Mouse (Mus musculus) cerebellum, postnatal 10 days (tissue): ENCODE results near the gene Serp2.
A peak's percentile ranks its signal among the peaks of the same experiment; 100 is the strongest.

Experiments used
- DNase-seq, 2 experiments: peaks; one replicate each; pipeline ENCODE4 v3.0.0; 2021; ENCODE audit warnings: mixed read lengths in 2 of 2

The Serp2 gene

DNA sequence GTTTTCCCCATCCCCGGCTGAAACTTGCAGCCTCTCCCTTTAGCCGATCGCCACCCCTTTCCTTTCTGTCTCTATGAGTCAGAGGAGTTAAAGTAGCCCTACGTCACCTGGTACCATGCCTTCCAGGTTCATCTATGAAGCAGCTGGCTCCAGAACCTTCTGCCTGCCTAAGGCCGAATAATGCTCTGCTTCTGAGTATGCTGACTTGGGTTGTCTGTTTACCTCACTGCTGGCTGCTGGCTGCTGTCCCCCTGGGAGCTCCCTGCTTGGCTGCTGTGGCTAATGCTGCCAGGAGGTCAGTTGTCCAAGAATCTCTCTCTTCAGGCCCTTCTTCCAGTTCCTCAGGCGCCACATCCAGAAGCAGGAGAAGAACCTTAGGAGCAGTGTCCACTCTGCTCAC, 30.2 kb downstream of the Serp2 start:
- no peak for DNase-seq

DNA sequence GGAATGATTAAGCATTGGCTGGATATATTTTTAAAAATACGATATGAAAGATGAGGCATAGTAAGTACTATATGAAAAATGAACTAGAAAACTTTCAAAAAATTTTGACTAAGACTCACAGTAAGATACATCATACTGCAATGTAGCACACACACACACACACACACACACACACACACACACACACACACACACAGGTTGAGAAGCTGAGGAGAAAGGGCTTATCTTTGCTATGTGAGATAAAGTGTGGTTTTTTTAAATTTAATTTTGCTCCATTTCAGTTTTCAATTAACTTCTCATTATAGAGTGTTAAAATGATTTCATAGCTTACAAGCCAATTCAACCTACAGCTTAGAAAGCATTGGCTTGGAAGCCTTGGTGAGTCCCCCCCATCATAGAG, 33.3 kb downstream of the Serp2 start:
- DNase-seq = no peak

DNA sequence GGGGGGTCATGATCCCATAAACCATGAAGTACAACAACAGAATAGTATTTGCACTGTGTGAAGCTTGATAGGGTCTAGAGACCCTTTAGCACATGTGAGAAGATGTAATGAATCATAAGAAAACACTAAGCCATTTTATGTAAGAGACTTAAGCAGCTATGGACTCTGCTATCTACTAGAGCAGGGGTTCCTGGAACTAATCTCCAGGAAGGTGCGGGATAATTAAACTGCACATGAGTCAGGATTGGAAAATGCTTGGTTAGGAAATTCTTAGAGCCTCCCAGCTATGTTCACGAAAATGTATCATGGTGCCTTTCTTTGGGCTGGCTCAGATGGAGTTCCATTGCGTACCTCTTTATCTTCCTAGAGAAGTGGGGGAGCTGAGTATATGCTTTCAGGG, 35.4 kb downstream of the Serp2 start:
- DNase-seq = no peak

DNA sequence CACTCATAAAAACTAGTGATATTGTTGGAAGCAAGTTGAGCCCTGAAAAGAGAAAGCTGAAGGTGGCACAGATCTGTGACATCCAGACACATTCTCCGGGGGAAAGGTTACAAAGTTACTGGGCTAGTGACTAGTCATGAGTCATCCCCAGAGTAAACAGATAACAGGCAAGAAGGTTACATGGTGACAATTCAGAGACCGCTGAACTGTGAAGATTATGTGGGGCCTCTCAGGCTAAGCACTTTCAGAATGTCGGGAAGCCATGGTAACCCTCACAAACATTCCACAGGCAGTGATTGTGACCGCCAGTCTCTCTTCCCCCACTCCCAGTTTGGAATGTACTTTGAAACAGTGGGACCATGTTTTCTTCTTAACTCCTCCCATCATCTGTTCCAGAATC, 36.1 kb downstream of the Serp2 start:
- DNase-seq = no peak

DNA sequence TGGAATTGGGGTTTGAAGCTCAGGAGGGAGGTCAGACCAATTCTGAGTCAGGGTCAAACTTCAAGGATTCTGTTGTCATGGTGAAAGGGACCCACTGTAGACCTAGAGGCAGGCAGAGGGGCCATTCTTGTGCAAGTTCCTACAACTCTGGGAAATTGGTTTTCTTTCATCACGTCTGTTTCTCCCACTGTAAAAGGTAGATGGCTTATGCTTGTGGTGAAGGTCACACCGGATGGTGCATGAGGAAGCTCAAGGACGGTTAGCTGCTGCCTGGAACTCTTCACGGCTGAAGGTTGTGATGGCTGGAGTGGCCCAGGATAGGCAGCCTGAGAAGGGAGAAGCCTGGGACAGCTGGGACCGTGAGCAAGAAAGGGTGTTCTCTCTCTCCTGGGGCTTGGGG, 38.5 kb downstream of the Serp2 start:
- no peak for DNase-seq

DNA sequence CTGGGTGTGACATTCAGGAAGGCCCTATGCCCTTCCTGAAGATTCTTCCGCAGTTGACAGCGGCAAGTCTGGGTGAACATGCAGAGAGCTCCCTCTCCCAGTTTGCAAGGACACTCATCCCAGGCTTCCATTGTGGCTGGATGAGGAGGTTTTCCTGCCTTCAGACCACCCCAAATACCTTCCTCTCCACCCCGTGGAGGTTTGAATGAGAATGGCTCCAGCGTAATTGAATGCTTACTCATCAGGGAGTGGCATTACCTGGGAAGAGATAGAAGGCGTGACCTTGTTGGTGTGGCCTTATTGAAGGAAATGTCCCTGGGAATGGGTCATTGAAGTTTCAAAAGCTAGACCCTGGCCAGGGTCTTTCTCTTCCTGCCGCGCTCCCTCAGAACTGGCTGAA, 41.1 kb downstream of the Serp2 start:
- DNase-seq = no peak

DNA sequence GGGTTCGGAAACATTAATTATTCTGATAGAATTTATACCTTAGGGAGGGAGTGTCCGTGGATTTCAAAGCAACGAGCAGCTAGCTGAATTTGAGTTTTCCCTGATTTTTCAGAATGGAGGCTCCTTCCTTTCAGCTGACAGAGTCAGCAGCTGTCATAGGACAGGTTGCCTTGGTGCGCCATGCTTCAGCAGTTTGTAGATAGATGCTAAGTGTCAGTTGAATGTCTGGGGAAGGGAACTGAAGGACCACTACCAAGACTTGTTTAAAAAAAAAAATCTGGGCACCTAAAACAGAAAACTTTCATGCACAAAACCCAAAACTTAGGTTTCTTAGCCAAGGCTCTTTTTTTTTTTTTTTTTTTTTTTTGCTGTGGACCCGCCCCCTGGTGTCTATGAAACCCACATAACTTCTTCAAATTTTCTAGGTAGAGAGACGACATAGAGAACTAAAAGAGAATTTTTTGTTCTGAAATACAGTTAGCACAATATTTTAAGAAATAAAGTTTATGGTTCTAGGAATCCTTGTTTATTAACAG, 42.6 kb downstream of the Serp2 start:
- DNase-seq = no peak

DNA sequence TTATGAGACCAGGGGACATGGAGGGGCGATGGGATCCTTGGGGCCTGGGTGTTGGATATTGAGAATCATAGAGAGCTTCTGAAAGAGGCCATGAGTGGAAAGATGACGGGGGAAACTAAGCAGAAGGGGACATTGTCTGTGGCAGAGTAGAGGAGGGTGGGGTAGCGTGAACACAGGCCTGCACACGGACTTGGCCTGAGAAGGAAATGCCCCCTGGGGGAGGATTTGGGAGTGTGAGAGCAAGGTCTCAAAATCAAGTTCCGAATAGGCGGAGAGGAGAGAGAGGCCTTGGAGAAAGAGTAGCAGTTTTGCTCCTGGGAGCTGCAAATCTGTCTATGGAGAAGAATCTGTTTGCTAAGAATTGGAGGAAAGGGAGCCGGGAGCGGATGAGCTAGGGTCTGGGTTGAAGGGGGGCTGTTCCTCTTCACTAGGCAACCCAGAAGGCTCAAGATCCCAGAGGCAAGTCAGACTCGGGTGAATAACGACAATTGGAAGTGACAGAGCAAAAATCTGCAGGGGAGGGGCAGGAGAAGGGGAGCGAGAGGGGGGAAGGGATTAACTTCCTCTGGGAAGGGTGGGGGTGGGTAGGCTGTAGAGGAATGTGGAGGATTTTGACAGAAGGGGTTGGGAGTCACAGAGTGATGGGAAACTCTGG, 43.2 kb downstream of the Serp2 start:
- DNase-seq = peak; percentile 68 to 79

DNA sequence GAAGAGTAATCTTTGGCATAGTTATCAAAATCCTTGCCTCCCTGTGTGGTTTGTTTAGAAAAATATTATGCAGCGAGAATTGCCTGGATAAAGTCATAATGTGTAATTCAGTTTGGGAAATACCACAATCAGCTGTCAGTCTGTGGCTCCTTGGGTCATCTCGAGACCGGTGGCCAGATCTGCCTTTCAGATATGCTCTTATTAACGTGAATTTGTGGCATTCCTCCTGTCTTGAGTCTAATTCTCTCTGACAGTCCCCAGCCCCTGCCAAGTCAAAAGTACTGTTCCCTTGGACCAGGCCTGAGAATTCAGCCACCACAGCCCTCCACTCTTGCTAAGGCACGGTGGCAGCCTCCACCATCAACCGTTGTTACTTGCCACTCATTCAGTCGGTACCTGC, 44.7 kb downstream of the Serp2 start:
- peak; percentile 87 to 89 for DNase-seq

DNA sequence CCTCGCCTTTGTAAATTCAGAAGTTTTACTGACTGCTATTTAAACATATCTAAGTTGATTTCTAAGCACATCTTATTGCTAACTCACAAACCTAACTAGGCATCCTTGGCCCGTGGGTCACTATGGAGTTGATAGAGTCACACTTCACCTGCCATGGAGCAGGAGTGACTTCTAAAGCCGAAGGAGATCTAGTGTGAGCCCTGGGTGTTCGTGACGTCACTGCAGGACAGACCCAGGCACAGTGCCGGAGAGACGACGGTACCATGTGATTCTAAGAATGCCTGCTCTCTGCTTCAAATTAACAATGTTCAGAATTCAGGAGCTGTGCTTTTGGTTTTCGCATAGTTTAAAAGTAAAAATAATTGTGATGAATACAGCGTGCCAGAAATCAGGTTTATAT, 48.0 kb downstream of the Serp2 start:
- DNase-seq = peak in 1 of 2 experiments; percentile 47

DNA sequence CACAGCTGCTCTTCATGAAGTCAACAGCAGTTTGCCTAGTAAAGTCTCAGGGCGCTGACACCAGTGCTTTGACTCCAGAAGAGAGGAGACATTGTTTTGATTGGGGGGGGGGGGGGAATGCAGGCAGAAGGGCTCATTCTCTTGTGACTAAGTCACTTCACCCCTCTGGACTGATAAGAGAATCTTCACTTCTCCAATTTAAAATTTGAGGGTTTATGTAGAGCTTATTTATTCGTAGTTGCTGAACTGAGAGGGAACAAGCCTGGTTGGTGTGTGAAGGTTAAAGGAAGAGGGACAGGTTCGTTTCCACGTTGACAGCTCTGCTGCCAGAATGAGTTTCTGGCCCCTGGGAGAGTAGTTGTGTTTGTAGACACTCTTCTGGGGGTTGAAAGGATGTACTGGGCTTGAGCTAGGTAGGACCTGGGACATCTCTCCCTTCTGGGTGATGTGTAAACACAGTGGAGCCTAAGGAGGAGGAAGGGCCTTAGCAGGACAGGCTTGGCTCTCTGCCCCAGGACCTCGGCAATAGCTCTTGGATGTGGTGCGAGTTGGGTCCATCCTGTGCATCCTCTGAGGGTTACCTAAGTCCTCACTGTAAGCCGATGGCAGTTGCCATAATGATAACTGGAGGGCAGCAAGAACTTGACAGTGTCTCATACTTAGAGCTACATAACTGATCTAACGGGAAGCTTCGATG, 48.7 kb downstream of the Serp2 start:
- DNase-seq = no peak

DNA sequence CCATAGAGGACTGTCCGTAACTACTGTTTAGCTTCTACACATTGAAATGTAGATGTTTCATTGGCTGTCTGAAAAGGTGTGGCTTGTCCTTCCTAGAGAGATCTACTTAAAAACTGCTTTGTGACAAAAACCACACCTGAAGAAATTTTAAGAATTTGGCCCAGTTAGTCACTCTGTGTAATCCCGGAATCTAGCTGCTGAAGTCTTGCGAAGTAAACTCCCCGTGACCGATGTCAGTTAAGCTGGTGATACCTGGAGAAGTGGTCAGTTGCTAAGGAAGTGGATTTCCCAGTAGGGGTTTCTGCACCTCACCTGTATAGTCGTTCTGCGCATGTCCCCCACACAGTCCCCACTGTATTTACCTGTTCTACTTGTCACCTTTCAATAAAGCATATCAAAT, 49.3 kb downstream of the Serp2 start:
- DNase-seq = no peak

DNA sequence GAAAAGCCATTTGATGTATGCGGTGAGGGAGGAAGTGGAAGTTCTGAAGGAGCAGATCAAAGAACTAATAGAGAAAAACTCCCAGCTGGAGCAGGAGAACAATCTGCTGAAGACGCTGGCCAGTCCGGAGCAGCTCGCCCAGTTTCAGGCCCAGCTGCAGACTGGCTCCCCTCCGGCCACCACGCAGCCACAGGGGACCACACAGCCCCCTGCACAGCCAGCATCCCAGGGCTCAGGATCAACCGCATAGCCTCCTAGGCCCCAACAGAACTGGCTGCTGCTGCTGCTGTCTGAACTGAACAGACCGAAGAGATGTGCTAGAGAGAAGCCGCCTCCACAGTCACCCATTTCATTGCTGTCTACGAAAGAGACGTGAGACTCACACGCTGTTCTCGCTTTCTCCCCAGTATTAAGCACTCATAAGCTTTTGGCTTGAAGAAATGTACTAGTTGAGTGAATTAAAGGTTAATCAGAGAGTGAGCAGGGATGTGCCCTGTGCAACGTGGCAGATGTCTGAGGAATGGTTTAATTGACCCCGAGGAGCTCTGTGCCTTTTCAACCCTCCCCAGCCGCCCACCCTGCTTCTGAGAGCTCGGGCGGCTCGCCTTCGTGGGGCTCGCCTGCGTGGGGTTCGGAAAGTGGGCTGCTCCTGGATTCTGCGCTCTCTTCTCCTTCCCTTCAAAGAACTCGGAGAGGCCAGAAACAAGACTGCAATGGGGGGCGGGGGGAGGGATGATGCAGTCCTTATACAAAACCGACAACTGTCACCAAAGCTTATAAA, 50.1 kb downstream of the Serp2 start:
- DNase-seq = peak; percentile 54 to 57

DNA sequence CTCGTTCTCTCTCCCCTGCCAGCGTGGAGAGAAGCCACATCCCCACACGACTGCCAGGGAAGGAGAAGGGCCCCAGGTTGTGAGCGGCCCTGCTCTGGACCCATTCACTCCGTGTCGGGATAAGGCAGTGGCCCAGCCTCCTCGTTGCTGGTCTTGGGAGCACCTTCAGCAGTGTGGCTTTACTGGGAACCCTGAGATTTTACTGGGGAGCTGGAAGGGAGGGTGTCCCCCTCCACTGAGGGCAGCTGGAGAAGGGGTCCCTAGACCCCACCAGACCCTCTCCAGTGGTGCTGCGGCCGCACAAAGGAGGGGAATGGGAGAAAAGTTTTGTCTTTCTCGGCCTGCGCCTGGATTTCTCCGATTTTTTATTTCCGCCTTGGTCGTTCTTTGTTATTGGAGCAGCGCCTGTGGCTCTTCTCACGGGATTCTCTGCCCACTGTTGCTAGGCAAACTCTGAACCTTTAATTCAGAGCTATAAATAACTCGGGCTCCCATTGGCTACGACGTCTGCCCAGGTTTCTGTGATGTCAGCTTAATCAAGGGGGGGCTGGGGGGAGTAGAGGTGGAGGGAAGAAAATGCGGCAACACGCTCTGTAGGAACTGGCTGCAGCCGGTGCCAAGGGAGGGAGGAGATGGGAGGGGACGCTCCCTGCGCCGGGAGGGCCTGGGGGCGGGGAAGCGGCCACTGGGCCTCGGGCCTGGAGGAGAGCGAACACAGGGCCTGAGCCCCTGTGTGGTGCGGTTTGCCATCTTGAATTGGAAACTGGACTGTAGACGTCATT, 51.1 kb downstream of the Serp2 start:
- peak; percentile 96 to 97 for DNase-seq

DNA sequence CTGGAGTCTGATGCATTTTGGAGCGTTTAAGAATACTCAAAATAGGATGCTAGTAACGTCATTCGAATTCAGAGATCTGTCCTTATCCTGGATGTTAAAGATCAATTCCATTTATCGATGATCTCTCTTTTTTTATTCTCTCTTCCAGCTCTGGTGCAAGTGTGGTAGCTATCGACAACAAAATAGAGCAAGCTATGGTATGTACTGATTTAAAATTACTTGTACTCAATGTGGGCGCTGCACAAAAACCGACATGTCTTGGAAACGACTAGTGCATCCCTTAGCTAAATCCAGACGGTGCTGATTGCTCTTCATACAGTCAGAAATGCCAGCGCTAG, 51.6 kb downstream of the Serp2 start:
- no peak for DNase-seq

DNA sequence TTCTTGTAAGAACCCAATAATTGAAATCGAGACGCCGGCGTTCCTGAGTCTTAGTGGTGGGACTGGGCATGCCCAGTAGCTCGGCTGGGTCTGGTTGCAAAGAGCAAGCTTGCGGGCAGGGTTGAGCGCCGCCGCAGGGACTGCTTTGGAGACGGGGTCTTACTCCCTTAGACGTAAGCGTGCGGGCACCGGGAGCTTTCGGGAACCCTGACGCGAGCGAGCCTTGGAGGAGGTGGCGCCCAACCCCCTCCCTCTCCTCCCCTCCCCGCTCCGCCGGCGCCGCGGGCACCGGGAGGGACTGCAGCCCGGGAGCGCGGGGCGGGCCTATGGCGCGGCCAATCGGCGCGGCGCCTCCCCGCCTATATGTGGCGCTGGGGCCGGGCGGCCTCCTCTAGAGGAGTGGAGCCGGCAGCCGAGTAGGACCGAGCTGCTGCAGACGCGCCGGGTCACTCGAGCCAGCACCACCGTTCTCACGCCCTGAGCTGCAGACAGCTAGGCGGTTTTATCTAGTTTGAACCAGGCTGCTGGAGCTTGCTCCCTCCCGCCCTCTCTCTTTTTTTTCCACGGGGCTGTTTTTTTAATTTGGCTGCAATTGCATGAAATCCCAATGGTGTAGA, 52.5 kb downstream of the Serp2 start:
- DNase-seq = peak; percentile 97 to 98

DNA sequence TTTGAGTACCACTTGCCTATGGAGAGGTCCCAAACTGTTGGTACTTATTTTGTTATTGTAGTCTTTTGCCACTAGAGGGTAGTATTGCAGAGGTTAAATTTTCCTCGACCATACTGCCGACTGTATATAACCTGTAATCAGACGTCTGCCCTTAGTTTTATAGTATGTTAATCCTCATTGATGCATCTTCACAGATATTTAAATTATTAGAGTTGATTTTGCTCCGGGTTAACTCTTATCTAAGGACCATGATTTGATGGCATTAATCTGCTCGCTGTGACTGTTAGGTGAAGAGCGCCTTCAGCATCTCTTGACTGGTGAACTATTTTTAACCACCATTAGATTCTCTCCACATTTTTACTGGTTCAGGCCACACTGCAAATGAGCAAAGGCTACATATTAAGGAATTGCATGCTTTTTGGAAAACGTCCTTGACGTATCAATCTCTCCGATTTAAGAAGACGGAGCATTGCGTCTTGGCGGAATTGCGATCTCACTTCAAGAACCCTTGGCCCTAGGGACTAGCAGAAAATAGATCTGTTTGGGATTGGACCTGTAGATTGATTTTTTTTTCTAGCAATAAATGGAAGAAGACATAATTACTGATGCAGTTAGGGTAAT, 53.3 kb downstream of the Serp2 start:
- peak; percentile 38 to 69 for DNase-seq

DNA sequence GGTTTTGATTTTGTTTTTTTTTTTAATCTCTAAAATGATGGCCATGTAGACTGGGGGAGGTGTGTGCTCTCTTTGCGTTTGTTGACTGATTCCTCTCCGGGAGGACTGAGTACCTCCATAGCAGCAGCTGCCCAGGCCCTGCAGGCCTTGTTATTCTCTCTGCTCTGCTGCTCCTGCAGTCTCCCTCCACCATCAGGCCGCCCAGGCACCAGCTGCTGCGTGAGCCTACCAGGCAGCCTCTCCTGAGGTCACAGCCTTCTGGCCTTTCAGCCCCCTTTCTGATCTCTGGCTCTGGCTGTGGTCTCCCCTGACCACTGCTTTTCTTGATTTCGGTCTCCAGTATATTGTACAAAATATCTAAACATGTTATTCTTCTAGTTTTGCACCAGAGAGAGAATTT, 56.7 kb downstream of the Serp2 start:
- DNase-seq = peak; percentile 64 to 67

DNA sequence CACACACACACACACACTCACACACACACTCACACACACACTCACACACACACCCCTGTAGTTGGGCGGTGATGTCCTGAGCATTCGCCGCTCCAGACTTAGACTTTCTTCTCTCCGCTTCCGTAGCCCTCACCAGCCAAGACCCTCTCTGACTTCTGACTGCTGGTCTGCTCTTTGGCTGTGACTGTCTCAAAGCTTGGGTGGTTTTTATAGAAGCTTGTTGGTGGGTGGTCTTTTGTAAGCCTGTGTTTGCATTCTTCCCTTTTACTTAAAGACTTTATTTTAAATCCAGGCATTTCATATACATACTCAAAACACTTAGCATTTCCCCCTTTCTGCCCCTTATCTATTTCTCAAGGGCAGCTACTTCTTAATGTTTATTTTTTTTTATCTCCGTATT, 57.2 kb downstream of the Serp2 start:
- no peak for DNase-seq

DNA sequence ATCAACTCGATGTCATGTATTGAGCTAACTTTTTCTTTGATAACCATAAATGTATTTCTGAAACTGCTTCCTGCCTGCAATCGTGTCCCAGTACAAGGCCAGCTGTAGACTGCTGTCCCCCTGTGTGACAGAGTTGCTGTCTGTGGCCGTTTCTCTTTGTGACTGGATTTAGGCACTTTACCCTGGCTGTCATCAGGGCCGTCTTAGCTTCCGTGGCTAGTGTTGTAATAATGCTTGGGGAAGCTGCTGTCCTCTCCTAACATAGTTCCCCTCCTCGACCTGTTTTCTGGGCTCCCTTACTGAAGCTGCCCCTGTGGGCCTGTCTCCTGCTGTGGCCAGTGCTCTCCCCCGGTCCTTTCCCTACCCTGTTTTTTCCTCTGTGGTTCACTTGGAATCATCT, 58.5 kb downstream of the Serp2 start:
- DNase-seq = no peak

DNA sequence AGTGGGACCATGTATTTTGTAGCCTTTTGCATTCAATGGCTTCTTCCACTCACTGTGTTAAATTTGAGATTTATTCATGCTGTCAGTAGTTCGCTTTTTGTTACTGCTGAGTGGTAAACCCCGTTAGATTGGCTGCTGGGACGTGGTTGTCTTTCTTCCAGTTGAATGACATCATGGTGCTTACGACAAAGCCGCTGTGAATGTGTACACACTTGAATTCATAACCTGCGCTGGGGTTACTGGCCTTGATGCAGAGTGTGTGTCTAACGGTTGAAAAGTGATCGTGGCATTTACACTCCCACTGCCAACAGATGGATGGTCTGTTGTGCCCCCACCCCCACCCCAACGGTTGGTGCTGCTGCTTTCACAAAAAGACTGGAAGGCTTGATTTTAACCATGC, 59.5 kb downstream of the Serp2 start:
- DNase-seq = no peak

DNA sequence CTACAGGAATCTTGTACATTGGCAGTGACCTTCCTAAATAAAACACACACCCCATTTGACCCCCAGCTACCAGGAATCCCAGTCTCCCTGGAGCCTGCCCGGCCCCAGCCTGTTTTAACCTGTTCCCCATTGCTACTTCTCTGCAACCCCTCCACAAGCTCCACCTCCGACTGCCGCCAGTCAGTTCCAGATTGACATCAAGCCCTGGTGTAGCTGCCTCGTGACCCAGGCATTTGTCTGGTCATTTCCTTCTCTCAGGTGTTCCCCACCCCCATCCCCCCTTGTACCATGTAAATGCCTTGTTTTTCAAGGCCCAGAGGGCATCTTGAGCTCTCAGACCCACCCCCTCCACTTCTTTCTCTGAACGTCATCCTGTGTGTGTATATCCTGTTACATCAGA, 61.7 kb downstream of the Serp2 start:
- DNase-seq = no peak
